Mouse (Mus musculus) urinary bladder, postnatal 10 days (tissue): ENCODE results near the gene Ccdc171.
"Not testable (repeated sequence)": the region's sequence is repeated elsewhere in the genome, so short reads cannot be mapped to it uniquely, and the experiment has no call there.

Experiments used
- DNase-seq: peaks from one replicate; pipeline ENCODE4 v3.0.0; 2022; ENCODE audit warnings: low spot score

Gene Ccdc171

DNA sequence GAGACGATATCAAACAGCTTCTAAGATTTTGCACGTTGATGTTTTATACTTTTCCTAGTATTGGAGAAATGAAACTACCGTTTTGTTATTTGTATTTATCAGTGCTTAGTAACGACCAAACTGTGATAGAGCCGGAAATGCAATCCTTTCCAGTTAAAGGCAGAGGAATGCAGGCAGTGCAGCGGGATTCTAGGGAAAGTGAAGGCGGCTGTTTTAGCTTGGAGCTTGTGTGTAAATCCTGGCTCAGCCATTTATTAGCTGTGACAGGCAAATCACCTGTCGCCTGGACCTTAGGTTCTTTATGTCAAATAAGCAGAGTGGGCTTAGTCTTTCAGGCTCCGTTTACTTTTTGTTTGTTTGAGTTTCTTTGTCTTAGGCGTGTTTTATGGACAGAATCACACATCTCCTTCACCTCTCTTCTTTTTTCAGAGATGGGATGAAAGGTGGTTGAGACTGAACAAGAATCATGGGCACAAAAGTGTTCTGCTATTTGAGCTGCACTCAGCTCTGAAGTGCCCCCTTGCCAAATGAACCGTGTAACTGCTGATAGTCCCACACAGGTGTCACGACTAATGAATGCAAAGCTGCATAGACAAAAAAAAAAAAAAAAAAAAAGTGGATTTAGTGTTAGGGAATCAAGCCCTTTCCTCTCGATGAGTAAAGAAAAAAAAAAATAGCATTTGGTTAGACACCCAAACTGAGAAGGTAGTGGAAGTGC lies 1.1 kb downstream of the Ccdc171 start:
- no peak for DNase-seq

DNA sequence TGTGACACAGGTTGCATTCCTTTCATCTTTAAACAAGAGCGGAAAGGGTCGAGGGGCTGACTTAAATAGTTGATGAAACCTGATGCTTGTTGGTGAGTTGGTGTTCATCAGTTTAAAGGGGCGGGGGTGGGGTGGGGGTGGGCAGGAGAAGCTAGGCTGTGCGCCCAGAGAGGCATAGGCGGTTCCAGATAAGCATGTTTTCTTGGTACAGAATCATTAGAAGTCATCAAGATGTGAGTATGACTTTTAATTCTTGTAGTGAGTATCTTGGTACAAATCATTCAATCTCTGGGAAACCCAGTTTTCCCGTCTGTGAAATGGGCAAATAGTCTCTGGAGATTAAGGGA lies 1.6 kb downstream of the Ccdc171 start:
- no peak for DNase-seq

DNA sequence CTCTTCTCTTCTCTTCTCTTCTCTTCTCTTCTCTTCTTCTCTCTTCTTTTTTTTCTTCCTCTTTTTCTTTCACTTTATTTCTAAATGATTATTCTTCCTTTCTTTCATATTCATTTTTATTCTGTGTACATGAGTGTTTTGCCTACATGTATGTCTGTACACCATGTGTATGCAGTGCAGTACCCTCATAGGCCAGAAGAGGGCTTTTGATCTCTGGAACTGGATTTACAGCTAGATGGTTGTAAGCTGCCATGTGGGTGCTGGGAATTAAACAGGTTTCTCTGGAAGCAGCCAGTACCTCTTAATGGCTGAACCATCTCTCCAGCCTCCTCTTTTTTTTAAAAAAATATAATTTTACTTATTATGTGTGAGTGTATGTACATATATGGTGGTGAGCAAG lies 2.6 kb downstream of the Ccdc171 start:
- DNase-seq = no peak

GRCm38 (mm10) chr4:83530060-83530459 lies 4.7 kb downstream of the Ccdc171 start:
- DNase-seq = not testable (repeated sequence)

GRCm38 (mm10) chr4:83533168-83533911 lies 8.0 kb downstream of the Ccdc171 start:
- no peak for DNase-seq

- no peak for DNase-seq
These were observed 8.7 kb downstream of the Ccdc171 start for GRCm38 (mm10) chr4:83534024-83534423.

DNA sequence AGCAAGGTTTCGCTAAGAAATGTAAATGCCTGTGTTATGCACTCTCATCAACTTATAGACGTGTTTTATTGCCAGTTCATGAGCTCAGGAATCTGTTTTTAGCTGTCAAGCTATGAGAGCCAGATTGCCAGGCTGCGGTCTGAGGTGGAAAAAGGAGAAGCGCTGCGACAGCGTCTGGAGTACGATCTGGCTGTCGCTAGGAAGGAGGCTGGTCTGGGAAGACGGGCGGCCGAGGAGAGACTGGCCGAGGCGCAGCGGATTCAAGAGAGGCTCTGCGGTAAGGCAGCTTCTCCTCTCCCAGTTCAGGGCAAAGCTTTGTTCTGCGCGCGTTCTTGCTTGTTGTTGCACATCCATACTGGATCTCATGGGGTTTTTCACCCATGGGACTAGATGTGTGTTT lies 24.2 kb downstream of the Ccdc171 start:
- no peak for DNase-seq

GRCm38 (mm10) chr4:83567190-83568113 lies 42.1 kb downstream of the Ccdc171 start:
- no peak for DNase-seq

DNA sequence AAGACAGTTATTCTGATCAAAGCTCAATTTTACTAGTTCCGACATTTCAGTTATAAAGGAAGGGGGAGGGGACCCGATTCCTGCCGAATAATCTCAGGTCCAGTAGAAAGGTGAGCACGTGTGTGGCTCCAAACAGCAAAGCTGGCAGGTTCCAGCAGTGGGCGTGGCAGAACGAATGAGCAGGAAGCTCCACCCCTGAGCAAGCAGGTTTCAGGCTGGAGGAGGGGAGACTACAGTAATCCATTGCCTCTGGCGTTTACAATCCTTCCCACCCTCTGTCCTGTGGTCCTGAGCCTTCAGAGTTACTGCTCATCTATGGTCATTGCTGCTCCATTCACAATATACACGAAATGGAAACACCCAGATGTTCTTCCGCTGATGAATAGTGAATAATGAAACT lies 42.8 kb downstream of the Ccdc171 start:
- DNase-seq = not testable (repeated sequence)

GRCm38 (mm10) chr4:83570569-83570968 lies 45.2 kb downstream of the Ccdc171 start:
- DNase-seq = no peak

DNA sequence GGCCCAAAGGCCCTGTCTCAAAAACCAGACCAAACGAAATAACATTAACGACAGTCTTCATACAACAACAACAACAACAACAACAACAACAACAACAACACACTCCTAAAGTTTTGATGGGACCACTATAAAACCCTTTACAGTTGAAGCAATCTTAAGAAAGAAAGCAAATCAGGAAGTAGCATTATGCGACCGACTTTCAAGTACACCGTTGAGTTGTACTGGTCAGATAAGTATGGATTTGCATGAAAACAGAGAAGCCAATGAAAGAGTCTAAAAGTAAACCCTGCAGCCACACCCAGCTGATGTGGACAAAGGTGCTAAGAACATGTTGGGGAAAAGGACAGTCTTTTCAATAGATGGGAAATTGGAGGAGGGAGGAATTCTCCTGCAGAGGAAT lies 45.7 kb downstream of the Ccdc171 start:
- no peak for DNase-seq

DNA sequence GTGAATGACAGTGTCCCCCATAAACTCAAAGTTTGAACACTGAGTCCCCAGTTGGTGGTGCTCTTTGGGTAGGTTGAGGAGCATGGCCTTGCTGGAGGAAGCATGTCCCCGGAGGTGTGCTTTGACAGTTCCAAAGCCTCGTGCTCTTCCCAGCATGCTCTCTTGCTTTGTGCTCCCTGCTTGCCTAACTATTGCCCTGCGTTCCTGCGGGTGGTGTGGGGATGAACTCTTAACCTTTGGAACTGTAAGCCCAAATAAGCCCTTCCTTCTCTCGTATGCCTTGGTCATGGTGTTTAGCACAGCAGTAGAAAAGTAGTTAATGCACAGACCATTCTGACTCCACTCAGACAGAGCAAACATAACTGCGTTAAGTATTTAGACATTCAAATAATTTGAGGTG lies 47.2 kb downstream of the Ccdc171 start:
- DNase-seq = no peak

GRCm38 (mm10) chr4:83576315-83576714 lies 51.0 kb downstream of the Ccdc171 start:
- DNase-seq = no peak

DNA sequence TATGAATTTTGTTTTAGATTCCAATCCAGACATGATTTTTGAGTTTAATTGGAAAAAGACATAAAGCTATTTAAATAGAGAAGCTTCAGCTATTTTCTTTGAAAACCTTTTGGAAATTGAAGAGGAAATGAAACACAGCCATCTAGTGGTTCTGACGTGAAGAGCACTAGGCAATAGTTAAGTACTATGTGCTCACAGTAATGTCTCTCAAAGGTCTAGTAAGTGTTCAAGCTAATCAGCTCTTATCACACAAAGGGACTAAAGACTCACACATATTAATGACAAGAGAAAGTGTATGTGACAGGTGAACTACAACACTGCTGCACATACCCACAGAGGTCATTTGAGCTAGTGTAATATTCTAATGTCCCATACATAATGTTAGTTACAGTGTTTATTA lies 54.8 kb downstream of the Ccdc171 start:
- DNase-seq = no peak

DNA sequence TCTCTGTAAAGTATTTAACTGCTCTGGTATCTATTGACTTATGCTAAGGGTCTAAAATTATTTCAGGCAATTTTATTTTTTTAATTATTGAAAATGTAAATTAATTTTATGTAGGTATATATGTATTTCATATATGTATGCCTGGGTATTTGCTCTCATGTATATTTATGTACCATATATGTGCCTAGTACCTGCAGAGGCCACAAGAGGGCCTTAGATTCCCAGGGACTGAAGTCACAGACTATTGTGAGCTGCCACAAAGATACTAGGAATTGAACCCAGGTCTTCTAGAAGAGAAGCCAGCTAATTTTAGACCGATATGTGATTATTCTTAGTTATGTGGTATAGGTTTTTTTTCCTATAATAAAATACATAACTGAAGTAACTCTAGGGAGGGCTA lies 62.2 kb downstream of the Ccdc171 start:
- no peak for DNase-seq

DNA sequence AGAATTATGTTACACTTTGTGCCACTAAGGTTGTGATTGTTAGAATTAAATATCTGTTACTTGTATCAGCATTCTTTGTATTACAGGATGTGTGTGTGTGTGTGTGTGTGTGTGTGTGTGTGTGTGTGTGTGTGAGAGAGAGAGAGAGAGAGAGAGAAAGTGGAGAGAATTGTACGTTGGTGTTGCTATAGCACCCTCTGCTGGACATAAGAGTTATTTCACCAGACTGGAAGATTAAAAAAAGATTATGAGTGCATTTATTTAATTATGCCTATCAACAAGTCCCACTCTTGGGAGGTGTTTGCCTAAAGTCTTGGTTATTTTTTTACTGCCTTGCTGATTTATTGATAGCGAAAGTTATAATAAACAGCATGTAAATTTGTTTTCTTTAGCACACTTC lies 71.1 kb downstream of the Ccdc171 start:
- no peak for DNase-seq

DNA sequence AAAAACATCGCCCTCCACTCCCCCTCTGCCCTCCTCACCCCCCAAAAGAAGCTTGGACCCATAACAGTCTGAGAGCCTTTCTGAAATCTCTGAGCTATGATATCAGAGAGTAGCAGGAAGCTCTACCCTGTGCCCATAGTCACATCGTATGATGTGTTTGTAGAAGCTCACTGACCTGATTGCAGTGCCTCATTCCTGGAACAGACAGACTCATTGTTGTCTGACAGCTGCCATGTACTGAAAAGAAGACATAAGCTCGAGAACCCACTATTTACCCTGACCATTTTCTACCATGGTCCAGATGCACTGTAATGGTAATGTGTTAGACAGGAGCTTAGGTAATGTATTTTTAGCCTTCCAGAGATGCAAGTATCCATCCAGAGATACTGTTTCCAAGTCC lies 85.8 kb downstream of the Ccdc171 start:
- no peak for DNase-seq

- DNase-seq = not testable (repeated sequence)
These were observed 97.8 kb downstream of the Ccdc171 start for GRCm38 (mm10) chr4:83623021-83623711.

GRCm38 (mm10) chr4:83623732-83624131 lies 98.4 kb downstream of the Ccdc171 start:
- no peak for DNase-seq

DNA sequence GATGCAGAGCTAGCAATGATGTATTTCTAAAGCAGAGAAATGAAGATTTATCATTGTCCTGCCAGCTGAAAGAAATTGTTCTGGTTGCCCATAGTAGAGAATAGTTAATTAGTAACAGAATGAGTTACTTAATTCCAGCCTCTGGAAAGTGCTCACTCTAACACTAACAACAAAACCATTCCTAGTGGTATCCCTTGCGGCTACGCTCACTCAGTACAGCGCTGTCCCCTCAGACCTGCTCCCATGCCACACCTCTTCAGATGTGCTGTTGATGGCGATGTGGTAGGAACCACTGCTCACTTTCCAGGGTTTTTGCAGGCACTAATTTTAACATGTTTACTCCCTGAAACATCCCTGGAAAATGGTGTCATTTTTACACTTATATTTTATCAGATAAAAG lies 126.1 kb downstream of the Ccdc171 start:
- DNase-seq = no peak

DNA sequence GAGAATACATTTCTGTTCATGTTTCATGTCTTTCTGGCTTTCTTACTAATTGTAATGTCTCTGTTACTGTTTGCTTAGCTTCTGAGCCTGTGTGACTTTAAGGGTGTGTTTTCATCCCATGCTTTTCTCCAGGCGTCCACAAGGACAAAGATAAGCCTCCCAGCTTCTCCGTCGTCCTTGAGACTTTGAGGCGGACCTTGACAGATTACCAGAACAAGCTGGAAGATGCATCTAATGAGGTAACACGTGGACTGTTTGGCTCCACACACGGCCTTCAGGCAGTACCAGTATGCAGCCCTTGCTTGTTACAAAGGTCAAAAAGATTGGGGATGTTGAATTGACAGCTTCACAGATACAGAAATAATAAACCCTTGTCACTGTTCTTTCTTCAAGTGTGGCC lies 130.1 kb downstream of the Ccdc171 start:
- no peak for DNase-seq

DNA sequence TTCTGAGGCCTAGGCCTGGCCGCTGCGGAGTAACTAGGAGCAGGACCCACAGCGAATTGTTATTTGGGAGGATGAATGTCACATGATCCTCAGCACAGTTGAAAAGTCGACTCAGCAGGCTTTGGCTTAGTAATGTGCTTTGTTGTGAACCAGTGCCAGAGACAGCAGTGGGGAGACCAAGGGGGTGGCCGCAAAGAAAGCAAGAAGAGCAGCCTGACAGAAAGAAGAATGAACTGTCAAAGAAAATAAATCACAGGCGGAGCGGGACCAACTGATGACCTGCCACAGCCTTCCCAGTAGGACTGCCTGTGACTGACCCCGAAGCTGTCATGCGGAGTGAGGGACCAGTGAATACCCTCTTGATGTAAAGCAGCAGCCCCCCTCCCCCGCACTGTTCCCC lies 131.2 kb downstream of the Ccdc171 start:
- DNase-seq = no peak
